Mouse (Mus musculus) heart, postnatal 4 days (tissue): ENCODE measurements around the gene Caps2. TPM values are rescaled to one million over a fixed set of nuclear protein-coding genes. Genes with fewer than 3 reads are reported as not detected.

ENCODE experiments used
- total RNA-seq, 2 experiments: library from RNA; stranded (reverse); gene quantifications; 2 replicates each; pipeline ENCODE4 v1.2.3; 2021

The Caps2 gene
- total RNA-seq, 2 experiments from 2014 or later = not detected

Other genes starting within 250 kb of the Caps2 start
- 10 to 100 TPM; 22.9 to 24.2 TPM for gene Krr1, start 191.0 kb upstream of the Caps2 start, total RNA-seq
- 1 to 10 TPM in 1 of 2 experiments, under 1 TPM in 1; 0.93 to 2.1 TPM for gene Glipr1, start 161.0 kb upstream of the Caps2 start, total RNA-seq
- not detected for gene Glipr1l1, start 103.4 kb upstream of the Caps2 start, total RNA-seq
- gene Glipr1l2, start 80.3 kb upstream of the Caps2 start, total RNA-seq = not detected
- gene Glipr1l3, start 3.3 kb upstream of the Caps2 start, total RNA-seq = not detected
- under 1 TPM; 0.79 to 0.88 TPM for gene Kcnc2, start 107.5 kb downstream of the Caps2 start, total RNA-seq